Mouse (Mus musculus) cerebellum, adult 9-10 months (tissue): ENCODE measurements around the gene Ccdc27.
A peak's percentile ranks its signal among the peaks of the same experiment; 100 is the strongest.

Experiments used
- DNase-seq: peaks from one replicate; pipeline ENCODE4 v3.0.0; 2022

The Ccdc27 gene

DNA sequence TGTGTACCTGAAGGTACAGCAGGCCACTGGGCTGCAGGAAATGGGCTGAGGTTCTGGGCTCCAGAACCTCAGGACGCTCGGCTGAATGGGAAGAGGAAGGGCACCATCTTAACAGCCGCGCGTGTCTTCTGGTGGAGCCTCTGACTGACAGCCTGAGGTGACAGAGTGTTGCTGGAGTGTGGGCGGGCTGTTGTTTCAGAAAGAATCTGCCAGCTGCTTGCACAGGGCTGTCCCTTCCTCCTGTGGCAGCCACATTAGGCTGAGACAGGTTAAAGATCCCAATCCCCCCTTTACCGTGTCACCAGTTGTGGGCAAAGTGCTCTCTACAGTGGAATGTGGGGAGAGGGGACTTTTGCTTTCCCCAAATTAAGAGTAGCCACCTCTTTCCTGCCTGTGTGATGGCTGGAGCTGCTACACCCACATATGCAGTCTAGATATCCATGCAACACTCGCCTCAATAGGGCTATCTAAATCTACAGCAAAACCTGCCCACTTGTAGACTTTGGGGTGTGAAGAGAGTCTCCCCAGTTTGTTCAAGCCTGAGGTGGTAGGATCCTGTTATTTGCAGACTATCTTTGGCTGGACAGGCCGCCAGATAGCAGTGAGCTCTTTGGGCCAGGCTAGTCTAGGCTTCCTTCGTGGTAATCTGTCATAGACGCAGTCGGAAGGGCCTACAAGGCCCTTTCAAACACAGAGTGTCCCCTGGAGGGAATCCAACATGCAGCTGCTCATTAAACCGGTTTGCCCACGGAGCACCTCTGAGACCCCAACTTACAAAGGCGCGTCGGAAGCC lies 17.6 kb downstream of the Ccdc27 start:
- no peak for DNase-seq

GRCm38 (mm10) chr4:154023754-154024601 lies 18.5 kb downstream of the Ccdc27 start:
- no peak for DNase-seq

- no peak for DNase-seq
Measured at GRCm38 (mm10) chr4:154022844-154023243, 19.6 kb downstream of the Ccdc27 start.

- no peak for DNase-seq
Measured at GRCm38 (mm10) chr4:154022407-154022806, 20.1 kb downstream of the Ccdc27 start.

DNA sequence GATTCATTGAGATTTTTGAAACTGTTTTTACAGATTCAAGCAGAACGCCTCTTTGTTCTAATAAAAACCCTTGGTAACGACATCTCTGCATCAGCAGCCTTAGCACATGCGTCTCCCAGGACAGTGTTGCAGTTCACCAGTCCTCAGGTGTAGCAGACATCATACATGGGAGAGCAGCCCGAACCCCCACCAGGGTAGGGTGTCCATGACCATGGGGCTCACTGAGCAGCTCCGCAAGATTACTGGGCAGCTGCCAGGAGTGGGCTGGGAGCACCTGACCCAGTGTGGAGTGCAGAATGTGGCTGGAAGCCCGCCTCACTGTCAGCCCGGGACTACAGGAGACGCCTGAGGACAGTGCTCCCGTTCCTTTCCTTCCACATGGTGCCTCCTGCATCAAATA lies 21.0 kb downstream of the Ccdc27 start:
- DNase-seq: no peak

- no peak for DNase-seq
Measured at GRCm38 (mm10) chr4:154019571-154019970, 22.9 kb downstream of the Ccdc27 start.

- no peak for DNase-seq
Measured at GRCm38 (mm10) chr4:154015476-154015875, 27.0 kb downstream of the Ccdc27 start.

GRCm38 (mm10) chr4:154012132-154012882 lies 30.2 kb downstream of the Ccdc27 start:
- no peak for DNase-seq

DNA sequence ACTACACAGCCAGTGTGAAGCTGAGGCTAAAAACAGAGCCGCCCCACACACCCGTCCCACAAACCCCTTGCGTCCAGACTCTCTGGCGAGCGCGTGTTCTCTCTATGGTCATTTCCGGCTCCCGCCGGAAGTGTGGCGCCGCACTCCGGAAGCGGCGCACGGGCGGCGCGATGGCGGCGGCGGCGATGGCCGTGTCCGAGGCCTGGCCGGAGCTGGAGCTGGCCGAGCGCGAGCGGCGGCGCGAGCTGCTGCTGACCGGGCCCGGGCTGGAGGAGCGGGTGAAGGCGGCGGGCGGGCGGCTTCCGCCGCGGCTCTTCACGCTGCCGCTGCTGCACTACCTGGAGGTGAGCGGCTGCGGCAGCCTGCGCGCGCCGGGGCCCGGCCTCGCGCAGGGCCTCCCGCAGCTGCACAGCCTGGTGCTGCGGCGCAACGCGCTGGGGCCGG lies 30.8 kb downstream of the Ccdc27 start, which contains the start of gene Lrrc47:
Lrrc47 (plus strand) TSS at position 86 of the 444 bp plus-strand sequence.
- DNase-seq: peak; percentile 83

GRCm38 (mm10) chr4:154010907-154011645 lies 31.4 kb downstream of the Ccdc27 start:
- no peak for DNase-seq

- no peak for DNase-seq
Measured at GRCm38 (mm10) chr4:154007759-154008158, 34.7 kb downstream of the Ccdc27 start.

DNA sequence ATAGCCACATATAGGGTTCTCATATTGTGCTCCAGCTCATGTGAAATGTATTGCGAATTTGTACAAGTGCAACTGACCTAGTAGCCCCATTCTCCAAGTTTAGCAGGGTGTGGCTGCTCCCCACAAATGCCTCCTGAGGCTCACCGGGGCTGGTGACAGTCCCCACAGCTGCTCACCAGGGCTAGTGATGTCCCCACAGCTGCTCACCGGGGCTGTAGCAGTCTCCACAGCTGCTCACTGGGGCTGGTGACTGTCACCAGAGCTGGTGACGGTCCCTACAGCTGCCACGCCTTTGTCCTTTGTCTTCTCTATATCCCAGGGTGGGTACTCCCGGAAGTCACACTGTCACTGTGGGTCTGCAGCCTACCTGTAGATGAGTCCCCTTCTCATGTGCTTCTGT lies 36.2 kb downstream of the Ccdc27 start:
- DNase-seq: no peak

DNA sequence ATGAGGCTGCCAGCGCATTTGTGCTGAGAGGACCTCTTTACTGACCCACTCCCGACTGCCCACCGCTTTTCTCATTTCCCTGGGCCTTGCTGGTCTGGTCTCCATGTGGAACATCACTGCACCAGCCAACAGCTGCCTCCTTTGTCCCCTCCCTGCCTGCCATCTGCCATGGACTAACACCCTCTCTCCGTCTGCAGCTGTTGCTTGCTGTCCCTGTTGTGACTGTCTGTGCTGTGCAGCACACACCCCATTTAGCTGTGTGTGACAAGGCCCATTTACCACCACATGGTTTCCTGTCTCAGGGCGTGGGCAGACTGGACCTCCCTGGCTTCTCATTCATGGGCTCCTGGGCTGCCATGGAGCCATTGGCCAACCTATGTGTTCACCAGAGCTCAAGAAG lies 37.0 kb downstream of the Ccdc27 start:
- DNase-seq: no peak

DNA sequence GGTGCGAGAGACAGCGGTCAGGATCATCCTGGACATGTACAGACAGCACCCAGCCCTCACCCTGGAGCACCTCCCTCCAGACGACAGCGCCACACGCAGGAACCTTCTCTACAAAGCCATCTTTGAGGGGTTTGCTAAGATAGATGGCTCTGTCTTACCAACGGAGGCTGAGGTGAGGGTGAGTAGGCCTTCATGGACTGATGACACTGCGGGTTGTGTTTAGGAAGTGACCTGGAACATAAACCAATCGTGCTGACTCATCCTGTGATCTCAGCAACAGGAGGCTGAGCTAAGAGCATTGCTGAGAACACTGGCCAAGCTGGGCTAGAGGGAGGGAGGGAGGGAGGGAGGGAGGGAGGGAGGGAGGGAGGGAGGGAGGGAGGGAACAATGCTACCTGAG lies 49.0 kb downstream of the Ccdc27 start:
- no peak for DNase-seq

- no peak for DNase-seq
Measured at GRCm38 (mm10) chr4:153992715-153993114, 49.8 kb downstream of the Ccdc27 start.

- no peak for DNase-seq
Measured at GRCm38 (mm10) chr4:153980470-153980869, 62.0 kb downstream of the Ccdc27 start.

GRCm38 (mm10) chr4:153979243-153979642 lies 63.2 kb downstream of the Ccdc27 start:
- no peak for DNase-seq
